Mouse (Mus musculus): Measurements from ENCODE around the gene Insig1.

Insig1 gene

GRCm38 (mm10) chr5:28063989-28064624 is 7.1 kb upstream of the Insig1 start:
- DNase-seq (ENCODE audit: low read depth, low spot score) = no peak

GRCm38 (mm10) chr5:28065275-28065674 is 5.9 kb upstream of the Insig1 start:
- DNase-seq (ENCODE audit: low read depth, low spot score) = no peak

- peak; percentile 31 for DNase-seq (ENCODE audit: low read depth, low spot score)
These were observed 4.9 kb upstream of the Insig1 start for GRCm38 (mm10) chr5:28066311-28066710.

- no peak for DNase-seq (ENCODE audit: low read depth, low spot score)
These were observed 875 bp upstream of the Insig1 start for GRCm38 (mm10) chr5:28070149-28070827.

- peak; percentile 71 for DNase-seq (ENCODE audit: low read depth, low spot score)
These were observed 477 bp downstream of the Insig1 start for GRCm38 (mm10) chr5:28071456-28072223.

GRCm38 (mm10) chr5:28079431-28079830 is 8.3 kb downstream of the Insig1 start:
- no peak for DNase-seq (ENCODE audit: low read depth, low spot score)

- DNase-seq (ENCODE audit: low read depth, low spot score) = no peak
These were observed 10.0 kb downstream of the Insig1 start for GRCm38 (mm10) chr5:28081127-28081526.

GRCm38 (mm10) chr5:28081822-28082221 is 10.7 kb downstream of the Insig1 start:
- no peak for DNase-seq (ENCODE audit: low read depth, low spot score)

- no peak for DNase-seq (ENCODE audit: low read depth, low spot score)
These were observed 11.1 kb downstream of the Insig1 start for GRCm38 (mm10) chr5:28082312-28082711.

- no peak for DNase-seq (ENCODE audit: low read depth, low spot score)
These were observed 11.6 kb downstream of the Insig1 start for GRCm38 (mm10) chr5:28082796-28083195.

- no peak for DNase-seq (ENCODE audit: low read depth, low spot score)
These were observed 13.6 kb downstream of the Insig1 start for GRCm38 (mm10) chr5:28084743-28085142.

GRCm38 (mm10) chr5:28090547-28090946 is 19.4 kb downstream of the Insig1 start:
- DNase-seq (ENCODE audit: low read depth, low spot score) = no peak

GRCm38 (mm10) chr5:28092327-28092726 is 21.2 kb downstream of the Insig1 start:
- DNase-seq (ENCODE audit: low read depth, low spot score) = no peak

- peak; percentile 52 for DNase-seq (ENCODE audit: low read depth, low spot score)
These were observed 22.7 kb downstream of the Insig1 start for GRCm38 (mm10) chr5:28093874-28094273.

GRCm38 (mm10) chr5:28094393-28094792 is 23.2 kb downstream of the Insig1 start:
- DNase-seq (ENCODE audit: low read depth, low spot score) = no peak

- no peak for DNase-seq (ENCODE audit: low read depth, low spot score)
These were observed 23.7 kb downstream of the Insig1 start for GRCm38 (mm10) chr5:28094846-28095245.

- no peak for DNase-seq (ENCODE audit: low read depth, low spot score)
These were observed 24.5 kb downstream of the Insig1 start for GRCm38 (mm10) chr5:28095671-28096070.

- DNase-seq (ENCODE audit: low read depth, low spot score) = no peak
These were observed 35.8 kb downstream of the Insig1 start for GRCm38 (mm10) chr5:28106966-28107365.

GRCm38 (mm10) chr5:28107974-28108373 is 36.8 kb downstream of the Insig1 start:
- DNase-seq (ENCODE audit: low read depth, low spot score) = no peak

- no peak for DNase-seq (ENCODE audit: low read depth, low spot score)
These were observed 39.7 kb downstream of the Insig1 start for GRCm38 (mm10) chr5:28110881-28111280.

GRCm38 (mm10) chr5:28117251-28117880 is 46.2 kb downstream of the Insig1 start:
- DNase-seq (ENCODE audit: low read depth, low spot score) = no peak

GRCm38 (mm10) chr5:28117882-28118530 is 46.8 kb downstream of the Insig1 start:
- DNase-seq (ENCODE audit: low read depth, low spot score) = no peak

Measured in c-Kit-negative CD71-positive TER-119-positive erythroid progenitor cells, embryonic 14.5 days (primary cell).